Mouse (Mus musculus): ENCODE data around the gene Arv1. TPM values are rescaled to one million over a fixed set of nuclear protein-coding genes. Genes with fewer than 3 reads are reported as not detected.

Arv1 gene
- 18.5 and 19.9 TPM in 2 replicates for polyA plus RNA-seq (2015; fragmentation: Nextera tagmentation; extraction: Ambion mirVana)

DNA sequence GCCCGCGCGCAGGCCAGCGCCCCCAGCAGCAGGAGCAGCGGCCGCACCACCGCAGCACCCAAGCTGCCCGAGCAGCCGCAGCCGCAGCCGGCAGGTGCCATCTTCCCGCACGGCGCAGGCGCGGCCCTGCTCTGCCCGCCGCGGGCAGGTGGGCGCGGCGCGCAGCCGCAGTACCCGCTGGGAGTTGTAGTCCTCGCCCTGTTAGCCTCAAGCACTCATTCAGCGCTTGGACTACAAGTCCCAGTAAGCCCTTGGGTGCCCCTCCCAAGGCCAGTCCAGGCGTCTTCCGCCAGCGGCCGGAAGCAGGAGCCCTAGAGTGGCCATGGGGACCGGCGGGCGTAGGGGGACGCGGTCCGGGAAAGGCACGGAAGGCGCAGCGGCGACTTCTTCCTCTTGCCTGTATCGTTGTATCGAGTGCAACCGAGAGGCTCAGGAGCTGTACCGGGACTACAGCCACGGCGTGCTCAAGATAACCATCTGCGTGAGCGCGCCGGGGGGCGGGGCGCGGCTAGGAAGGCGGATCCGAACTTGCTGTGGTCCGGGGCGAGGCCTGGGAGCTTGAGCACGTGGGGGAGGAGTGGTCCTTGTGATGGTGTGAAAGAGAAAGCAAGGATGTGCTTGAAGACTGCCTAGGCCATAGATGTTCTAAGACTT, at the start of gene Arv1, which contains the start of gene Ttc13:
TSS of gene Arv1 (plus strand) at position 278 of the 654 bp plus-strand sequence.
TSS of gene Ttc13 (minus strand) at position 122 of the 654 bp plus-strand sequence.
- WGBS = under 1% methylated on average over 59 of the region's 59 CpGs

DNA sequence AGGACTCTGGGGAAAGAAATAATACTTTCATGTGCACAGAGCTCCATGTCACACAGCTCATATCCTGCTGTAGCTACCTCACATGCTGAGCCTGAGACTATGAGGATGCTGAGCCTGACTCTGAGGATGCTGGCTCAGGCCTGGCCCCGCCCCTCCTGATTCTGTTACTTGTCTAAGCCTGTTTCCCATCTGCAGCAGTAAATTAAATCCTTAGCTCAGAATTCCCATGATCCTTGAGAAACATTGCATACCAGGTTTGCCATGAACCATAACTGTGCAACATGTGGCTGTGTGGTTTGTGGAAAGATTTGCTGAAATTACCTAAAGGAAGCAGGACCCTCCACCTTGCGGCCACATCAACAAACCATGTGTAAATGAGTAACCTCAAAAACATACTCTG, 49.6 kb upstream of the Arv1 start:
- no peak for TF ChIP-seq CTCF (IDR thresholded peaks at IDR 0.05; ENCODE audit: low read depth)
- no peaks in the 10 kb centered on the region for H3K9me3 ChIP-seq (replicated peaks; ENCODE audit: low read length)
- ATAC-seq (replicated peaks; ENCODE audit: low FRiP score, low read depth) (no peak), DNase-seq (ENCODE audit: low spot score) (no peak)
- peaks cover 3% of the 10 kb centered on the region; the same call in 1 of the 2 replicates for H3K4me1 ChIP-seq (replicated peaks; ENCODE audit: insufficient read depth, low read length)
- 0 out of 2 replicates have a peak, but pooled peaks cover 6% of the 10 kb centered on the region for H3K36me3 ChIP-seq (ENCODE audit: insufficient read depth, low read length)
- no peak overlapping the region for H3K9ac ChIP-seq (ENCODE audit: low read depth, low read length)
- H3K4me3 ChIP-seq (replicated peaks; ENCODE audit: low read depth, low read length) = no peak overlapping the region
- no peaks in the 10 kb centered on the region for H3K27me3 ChIP-seq (ENCODE audit: insufficient read depth, low read length)
- H3K27ac ChIP-seq = no peak overlapping the region
- H3K4me2 ChIP-seq (ENCODE audit: low read length) = no peak overlapping the region
- 84% methylated on average over 2 of the region's 2 CpGs for WGBS

More for the DNA sequence above, at the start of gene Arv1, which contains the start of gene Ttc13:
- ATAC-seq (replicated peaks; ENCODE audit: low FRiP score, low read depth) = peak; percentile 99
- Histone ChIP-seq H3K9ac (ENCODE audit: low read depth, low read length) (peak within 1 kb of the TSS; percentile 73), H3K27ac (peak within 1 kb of the TSS; percentile 27; the same call in 1 of the 2 replicates), H3K4me3 (replicated peaks; ENCODE audit: low read depth, low read length) (peak within 1 kb of the TSS; percentile 78), H3K9me3 (replicated peaks; ENCODE audit: low read length) (no peaks in the 10 kb centered on the region), H3K36me3 (ENCODE audit: insufficient read depth, low read length) (0 out of 2 replicates have a peak, but pooled peaks cover 9% of the 10 kb centered on the region), H3K4me1 (replicated peaks; ENCODE audit: insufficient read depth, low read length) (peaks cover 19% of the 10 kb centered on the region), H3K27me3 (ENCODE audit: insufficient read depth, low read length) (no peaks in the 10 kb centered on the region), H3K4me2 (ENCODE audit: low read length) (peak within 1 kb of the TSS; percentile 78)
- peak; percentile 98 for DNase-seq (ENCODE audit: low spot score)
- TF ChIP-seq CTCF (IDR thresholded peaks at IDR 0.05; ENCODE audit: low read depth) = peak; percentile 33; the same call in 1 of the 2 replicates

DNA sequence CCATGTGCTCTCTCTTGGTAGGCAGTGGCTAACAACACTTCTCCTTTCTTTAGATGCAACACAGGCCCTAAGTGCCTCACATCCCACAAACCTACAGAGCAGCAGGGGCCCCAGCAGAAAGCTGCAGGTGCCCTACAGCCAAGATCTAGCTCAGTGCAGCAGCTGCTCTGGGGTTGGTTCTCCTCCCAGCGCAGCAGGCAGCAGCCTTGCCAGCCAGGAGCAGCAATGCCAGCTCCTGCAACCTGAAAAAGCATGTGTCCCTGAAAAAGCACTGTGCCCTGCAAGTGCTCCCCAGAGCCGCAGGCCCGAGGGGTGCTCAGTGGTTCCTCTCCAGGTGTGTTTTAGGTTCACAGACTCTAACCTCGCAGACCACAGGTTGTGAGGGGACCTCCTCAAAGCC, 45.3 kb upstream of the Arv1 start:
- Histone ChIP-seq H3K4me1 (replicated peaks; ENCODE audit: insufficient read depth, low read length) (peaks cover 4% of the 10 kb centered on the region; the same call in 1 of the 2 replicates), H3K27ac (no peak overlapping the region), H3K4me2 (ENCODE audit: low read length) (no peak overlapping the region), H3K9me3 (replicated peaks; ENCODE audit: low read length) (no peaks in the 10 kb centered on the region), H3K36me3 (ENCODE audit: insufficient read depth, low read length) (peaks cover 26% of the 10 kb centered on the region; the same call in 1 of the 2 replicates), H3K4me3 (replicated peaks; ENCODE audit: low read depth, low read length) (no peak overlapping the region), H3K27me3 (ENCODE audit: insufficient read depth, low read length) (no peaks in the 10 kb centered on the region), H3K9ac (ENCODE audit: low read depth, low read length) (no peak overlapping the region)
- DNase-seq (ENCODE audit: low spot score) = no peak
- 95% methylated on average over 4 of the region's 4 CpGs for WGBS
- ATAC-seq (replicated peaks; ENCODE audit: low FRiP score, low read depth) = no peak
- TF ChIP-seq CTCF (IDR thresholded peaks at IDR 0.05; ENCODE audit: low read depth) = no peak

DNA sequence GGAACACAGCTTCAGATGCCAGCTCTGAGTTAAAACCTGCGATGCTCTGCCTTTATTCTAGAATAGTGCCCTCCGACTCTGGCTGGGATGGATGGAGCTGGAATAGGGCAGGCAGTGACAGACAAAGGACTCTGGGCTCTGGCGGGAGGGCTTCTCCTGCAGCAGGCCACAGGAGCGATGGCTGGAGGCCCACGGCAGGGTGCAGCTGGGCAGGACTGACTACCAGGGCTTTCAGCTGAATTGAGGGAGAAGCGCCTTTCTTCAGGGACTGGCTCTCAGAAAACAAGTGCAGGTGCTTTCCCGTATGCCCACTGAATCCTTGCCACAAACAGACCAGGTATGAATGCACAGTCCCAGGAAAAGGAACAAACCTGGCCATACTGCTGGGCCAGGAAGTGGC, 44.9 kb upstream of the Arv1 start:
- Histone ChIP-seq H3K4me3 (replicated peaks; ENCODE audit: low read depth, low read length) (no peak overlapping the region), H3K27ac (no peak overlapping the region), H3K27me3 (ENCODE audit: insufficient read depth, low read length) (no peaks in the 10 kb centered on the region), H3K9me3 (replicated peaks; ENCODE audit: low read length) (no peaks in the 10 kb centered on the region), H3K4me1 (replicated peaks; ENCODE audit: insufficient read depth, low read length) (peaks cover 4% of the 10 kb centered on the region; the same call in 1 of the 2 replicates), H3K9ac (ENCODE audit: low read depth, low read length) (no peak overlapping the region), H3K36me3 (ENCODE audit: insufficient read depth, low read length) (peaks cover 31% of the 10 kb centered on the region; the same call in 1 of the 2 replicates), H3K4me2 (ENCODE audit: low read length) (no peak overlapping the region)
- no peak for ATAC-seq (replicated peaks; ENCODE audit: low FRiP score, low read depth)
- TF ChIP-seq CTCF (IDR thresholded peaks at IDR 0.05; ENCODE audit: low read depth) = no peak
- DNase-seq (ENCODE audit: low spot score) = no peak
- WGBS = 90% methylated on average over 7 of the region's 7 CpGs

DNA sequence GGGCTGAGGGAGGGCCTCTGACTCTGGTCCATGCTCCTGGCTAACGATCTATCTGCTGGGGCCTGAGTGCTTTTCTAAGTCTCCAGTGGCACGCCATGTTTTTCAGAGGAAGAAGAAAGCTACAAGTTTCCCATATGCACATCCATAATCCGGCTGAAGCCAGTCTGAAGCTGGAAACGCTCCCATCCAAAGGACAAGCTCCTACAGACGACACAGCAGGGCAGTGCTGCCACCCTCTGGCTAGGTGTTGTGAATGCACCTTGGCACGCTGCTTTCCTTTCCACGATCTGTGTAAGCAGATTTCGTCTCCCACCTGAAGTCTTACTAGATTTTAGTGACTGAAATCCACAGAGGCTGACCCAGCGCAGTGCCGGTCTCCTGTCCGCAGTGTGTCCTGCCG, 44.5 kb upstream of the Arv1 start:
- 47% methylated on average over 12 of the region's 12 CpGs for WGBS
- H3K9me3 ChIP-seq (replicated peaks; ENCODE audit: low read length) = no peaks in the 10 kb centered on the region
- H3K27ac ChIP-seq = no peak overlapping the region
- DNase-seq (ENCODE audit: low spot score) (peak; percentile 95), ATAC-seq (replicated peaks; ENCODE audit: low FRiP score, low read depth) (peak; percentile 84)
- H3K27me3 ChIP-seq (ENCODE audit: insufficient read depth, low read length) = no peaks in the 10 kb centered on the region
- no peak overlapping the region for H3K9ac ChIP-seq (ENCODE audit: low read depth, low read length)
- peak; percentile 100 for TF ChIP-seq CTCF (IDR thresholded peaks at IDR 0.05; ENCODE audit: low read depth)
- H3K36me3 ChIP-seq (ENCODE audit: insufficient read depth, low read length) = peaks cover 33% of the 10 kb centered on the region; the same call in 1 of the 2 replicates
- H3K4me1 ChIP-seq (replicated peaks; ENCODE audit: insufficient read depth, low read length) = peaks cover 4% of the 10 kb centered on the region; the same call in 1 of the 2 replicates
- H3K4me2 ChIP-seq (ENCODE audit: low read length) = no peak overlapping the region
- H3K4me3 ChIP-seq (replicated peaks; ENCODE audit: low read depth, low read length) = no peak overlapping the region

DNA sequence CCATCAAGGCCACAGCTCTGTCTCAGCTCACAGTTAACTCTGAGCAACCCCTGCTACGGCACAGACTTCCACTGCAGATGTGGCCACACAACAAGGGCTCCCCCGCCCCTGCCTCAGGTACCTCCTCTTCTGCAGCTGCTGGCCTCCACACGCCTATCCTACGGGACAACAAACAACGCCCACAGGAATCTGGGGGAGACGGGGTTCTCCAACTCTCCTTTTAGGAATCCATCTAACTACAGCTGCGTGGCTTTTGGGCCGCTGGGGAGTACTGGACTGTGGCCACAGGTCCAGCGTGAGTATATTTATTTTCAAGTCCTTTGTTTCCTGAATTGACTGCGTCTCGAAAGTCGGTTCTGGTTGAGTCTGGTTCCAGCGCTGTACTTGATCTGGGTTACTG, 43.7 kb upstream of the Arv1 start:
- Histone ChIP-seq H3K4me2 (ENCODE audit: low read length) (no peak overlapping the region), H3K27me3 (ENCODE audit: insufficient read depth, low read length) (no peaks in the 10 kb centered on the region), H3K4me1 (replicated peaks; ENCODE audit: insufficient read depth, low read length) (peaks cover 4% of the 10 kb centered on the region; the same call in 1 of the 2 replicates), H3K9ac (ENCODE audit: low read depth, low read length) (no peak overlapping the region), H3K36me3 (ENCODE audit: insufficient read depth, low read length) (peaks cover 34% of the 10 kb centered on the region), H3K27ac (no peak overlapping the region), H3K9me3 (replicated peaks; ENCODE audit: low read length) (no peaks in the 10 kb centered on the region), H3K4me3 (replicated peaks; ENCODE audit: low read depth, low read length) (no peak overlapping the region)
- WGBS = 77% methylated on average over 13 of the region's 13 CpGs
- no peak for TF ChIP-seq CTCF (IDR thresholded peaks at IDR 0.05; ENCODE audit: low read depth)
- ATAC-seq (replicated peaks; ENCODE audit: low FRiP score, low read depth) (no peak), DNase-seq (ENCODE audit: low spot score) (no peak)

Measured in kidney, postnatal 0 days (tissue).